Mouse (Mus musculus): ENCODE data around the gene Tcta. TPM values are rescaled to one million over a fixed set of nuclear protein-coding genes. Genes with fewer than 3 reads are reported as not detected.
A peak's percentile ranks its signal among the peaks of the same experiment; 100 is the strongest.

Gene Tcta
- polyA plus RNA-seq (2014; fragmentation: Nextera tagmentation; extraction: Ambion mirVana) = 38.9 and 50.8 TPM in 2 replicates

DNA sequence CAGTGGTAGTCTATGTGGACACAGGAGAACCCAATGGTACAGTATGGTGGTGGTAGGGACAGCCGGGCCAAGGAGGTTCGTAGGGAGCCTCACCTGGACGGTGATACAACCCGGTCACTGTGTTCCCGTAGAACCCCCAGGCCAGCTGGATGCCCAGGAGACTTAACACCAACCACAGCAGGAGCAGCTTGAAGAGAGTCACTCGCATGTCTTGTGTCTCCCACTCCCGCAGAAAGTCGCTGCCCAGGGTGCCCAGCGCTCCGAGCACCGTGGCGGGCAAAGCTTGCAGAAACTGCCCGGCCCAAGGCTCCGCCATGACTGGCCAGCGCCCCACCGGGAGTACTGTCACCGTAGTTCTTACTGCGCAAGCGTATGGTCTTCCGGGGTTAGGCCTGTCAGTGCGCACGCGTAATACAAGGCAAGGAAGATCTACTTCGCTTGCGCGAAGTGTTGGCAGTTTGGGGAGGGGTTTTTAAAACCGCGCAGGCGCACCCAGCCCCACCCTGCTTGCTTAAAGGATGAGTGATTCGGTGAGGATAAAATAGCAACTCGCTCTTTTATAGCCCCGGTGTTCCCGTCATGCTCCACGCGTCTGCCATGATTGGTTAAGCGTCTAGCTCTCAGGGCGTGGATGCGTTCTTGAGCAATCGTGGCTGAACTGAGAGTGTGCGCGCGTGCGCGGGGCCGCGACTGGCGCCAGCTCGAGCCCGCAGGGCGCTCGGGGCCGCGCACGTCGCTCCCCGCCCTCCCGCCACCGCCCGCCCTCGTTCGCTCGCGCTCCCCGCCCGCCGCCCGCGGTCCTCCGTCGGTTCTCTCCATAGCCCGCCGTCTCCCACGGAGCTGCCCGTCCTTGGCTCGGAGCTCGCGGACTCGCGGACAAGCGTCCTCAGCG is at the start of gene Tcta, which contains the start of gene Rhoa:
TSS of gene Tcta (minus strand) at position 532 of the 892 bp plus-strand sequence.
TSS of gene Rhoa (plus strand) at position 501 of the 892 bp plus-strand sequence.
- H3K27ac ChIP-seq (ENCODE audit: low read depth, low read length) = peak within 1 kb of the TSS; percentile 98
- H3K4me2 ChIP-seq (ENCODE audit: low read length) = peak within 1 kb of the TSS; percentile 86
- ATAC-seq (peak; percentile 98), DNase-seq (ENCODE audit: low spot score) (peak; percentile 100)
- WGBS = under 1% methylated on average over 68 of the region's 81 CpGs
- no peaks in the 10 kb centered on the region for H3K9me3 ChIP-seq (replicated peaks; ENCODE audit: control insufficient read depth, low read length)
- H3K4me3 ChIP-seq (ENCODE audit: low read depth, low read length) = peak within 1 kb of the TSS; percentile 96
- no peaks in the 10 kb centered on the region for H3K27me3 ChIP-seq (replicated peaks; ENCODE audit: control insufficient read depth, insufficient read depth, low read length)
- H3K4me1 ChIP-seq (ENCODE audit: control insufficient read depth, insufficient read depth, low read length) = peaks cover 20% of the 10 kb centered on the region
- peaks cover 24% of the 10 kb centered on the region for H3K36me3 ChIP-seq (ENCODE audit: control insufficient read depth, insufficient read depth, low read length)
- H3K9ac ChIP-seq (ENCODE audit: low read length) = peak within 1 kb of the TSS; percentile 90

GRCm38 (mm10) chr9:108349727-108350126 is 43.8 kb upstream of the Tcta start:
- DNase-seq (ENCODE audit: low spot score) = no peak
- 94% methylated on average over 3 of the region's 4 CpGs for WGBS
- Histone ChIP-seq H3K36me3 (ENCODE audit: control insufficient read depth, insufficient read depth, low read length) (peaks cover 49% of the 10 kb centered on the region), H3K9me3 (replicated peaks; ENCODE audit: control insufficient read depth, low read length) (no peaks in the 10 kb centered on the region), H3K27ac (ENCODE audit: low read depth, low read length) (no peak overlapping the region), H3K27me3 (replicated peaks; ENCODE audit: control insufficient read depth, insufficient read depth, low read length) (no peaks in the 10 kb centered on the region), H3K9ac (ENCODE audit: low read length) (no peak overlapping the region), H3K4me1 (ENCODE audit: control insufficient read depth, insufficient read depth, low read length) (peaks cover 7% of the 10 kb centered on the region), H3K4me3 (ENCODE audit: low read depth, low read length) (no peak overlapping the region), H3K4me2 (ENCODE audit: low read length) (no peak overlapping the region)
- no peak for ATAC-seq

DNA sequence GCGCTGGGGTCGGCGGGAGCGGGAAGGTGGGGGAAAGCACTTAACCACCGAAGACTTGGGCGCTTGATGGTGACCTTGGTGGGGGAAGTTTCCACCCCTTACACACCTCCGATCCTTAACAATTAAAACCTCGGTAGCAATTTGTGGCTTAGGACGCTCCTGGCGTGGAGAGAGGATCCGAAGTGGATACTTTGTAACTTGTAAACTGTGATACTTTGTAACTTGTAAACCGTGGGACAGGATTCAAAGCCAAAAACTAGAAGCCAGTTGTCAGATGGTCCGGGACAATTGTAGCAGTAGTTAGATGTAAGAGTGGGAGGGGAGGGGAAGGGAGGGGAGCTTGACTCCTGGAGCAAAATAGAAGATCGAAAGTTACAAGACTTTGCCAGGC is 42.3 kb upstream of the Tcta start:
- DNase-seq (ENCODE audit: low spot score) = no peak
- Histone ChIP-seq H3K4me2 (ENCODE audit: low read length) (peak overlapping the region; percentile 83), H3K36me3 (ENCODE audit: control insufficient read depth, insufficient read depth, low read length) (peaks cover 34% of the 10 kb centered on the region), H3K27me3 (replicated peaks; ENCODE audit: control insufficient read depth, insufficient read depth, low read length) (no peaks in the 10 kb centered on the region), H3K4me3 (ENCODE audit: low read depth, low read length) (peak overlapping the region; percentile 90), H3K4me1 (ENCODE audit: control insufficient read depth, insufficient read depth, low read length) (peaks cover 7% of the 10 kb centered on the region), H3K27ac (ENCODE audit: low read depth, low read length) (peak overlapping the region; percentile 96), H3K9me3 (replicated peaks; ENCODE audit: control insufficient read depth, low read length) (no peaks in the 10 kb centered on the region), H3K9ac (ENCODE audit: low read length) (peak overlapping the region; percentile 91)
- ATAC-seq = no peak
- WGBS = 9% methylated on average over 14 of the region's 14 CpGs

DNA sequence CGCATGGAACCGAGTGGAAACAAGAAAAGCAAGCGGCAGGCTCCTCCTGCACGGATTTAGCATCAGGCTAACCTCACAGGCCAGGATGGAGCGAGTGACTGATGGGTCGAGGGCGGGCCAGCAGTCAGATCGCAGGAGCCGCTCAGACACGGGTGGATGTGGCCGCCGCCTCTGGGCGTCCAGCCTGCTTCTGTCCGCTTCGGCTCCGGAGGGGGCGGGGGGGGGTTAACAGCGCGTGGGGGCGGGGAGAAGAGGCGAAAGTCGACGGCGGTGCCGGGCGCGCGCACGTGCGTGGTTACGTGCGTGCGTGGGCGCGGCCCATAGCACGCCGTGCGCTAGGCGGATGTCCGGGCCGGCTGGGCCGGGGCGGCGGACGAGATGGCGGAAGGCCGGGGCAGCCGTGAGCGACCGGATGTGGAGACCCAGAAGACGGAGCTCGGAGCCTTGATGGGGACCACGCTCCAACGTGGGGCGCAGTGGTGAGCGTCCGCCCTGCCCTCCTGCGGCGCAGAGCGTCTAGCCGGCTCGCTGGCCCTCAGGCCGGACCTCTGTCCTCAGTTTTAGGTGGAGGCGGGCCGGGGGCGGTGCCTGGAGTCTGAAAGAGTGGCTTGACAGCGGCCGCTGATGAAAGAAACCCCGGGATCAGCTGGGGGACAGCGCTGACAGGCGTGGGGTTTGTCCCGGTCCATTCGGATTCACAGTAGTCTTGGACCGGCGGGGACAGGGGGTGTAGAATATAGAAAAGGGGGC is 41.8 kb upstream of the Tcta start, which contains the start of gene Usp4:
TSS of gene Usp4 (plus strand) at position 314 of the 750 bp plus-strand sequence.
- H3K27ac ChIP-seq (ENCODE audit: low read depth, low read length) = peak within 1 kb of the TSS; percentile 96
- WGBS = under 1% methylated on average over 74 of the region's 75 CpGs
- no peaks in the 10 kb centered on the region for H3K27me3 ChIP-seq (replicated peaks; ENCODE audit: control insufficient read depth, insufficient read depth, low read length)
- H3K4me3 ChIP-seq (ENCODE audit: low read depth, low read length) = peak within 1 kb of the TSS; percentile 90
- DNase-seq (ENCODE audit: low spot score) (peak; percentile 95), ATAC-seq (peak; percentile 96)
- no peaks in the 10 kb centered on the region for H3K9me3 ChIP-seq (replicated peaks; ENCODE audit: control insufficient read depth, low read length)
- H3K9ac ChIP-seq (ENCODE audit: low read length) = peak within 1 kb of the TSS; percentile 91
- peak within 1 kb of the TSS; percentile 83 for H3K4me2 ChIP-seq (ENCODE audit: low read length)
- H3K36me3 ChIP-seq (ENCODE audit: control insufficient read depth, insufficient read depth, low read length) = peaks cover 29% of the 10 kb centered on the region
- peaks cover 7% of the 10 kb centered on the region for H3K4me1 ChIP-seq (ENCODE audit: control insufficient read depth, insufficient read depth, low read length)

GRCm38 (mm10) chr9:108347024-108347423 is 41.1 kb upstream of the Tcta start:
- H3K4me3 ChIP-seq (ENCODE audit: low read depth, low read length) = peak overlapping the region; percentile 90
- H3K9me3 ChIP-seq (replicated peaks; ENCODE audit: control insufficient read depth, low read length) = no peaks in the 10 kb centered on the region
- 5% methylated on average over 11 of the region's 11 CpGs for WGBS
- peak overlapping the region; percentile 91 for H3K9ac ChIP-seq (ENCODE audit: low read length)
- ATAC-seq = no peak
- peak overlapping the region; percentile 83 for H3K4me2 ChIP-seq (ENCODE audit: low read length)
- peak; percentile 7 for DNase-seq (ENCODE audit: low spot score)
- H3K27ac ChIP-seq (ENCODE audit: low read depth, low read length) = peak overlapping the region; percentile 96
- peaks cover 7% of the 10 kb centered on the region for H3K4me1 ChIP-seq (ENCODE audit: control insufficient read depth, insufficient read depth, low read length)
- H3K36me3 ChIP-seq (ENCODE audit: control insufficient read depth, insufficient read depth, low read length) = peaks cover 22% of the 10 kb centered on the region
- H3K27me3 ChIP-seq (replicated peaks; ENCODE audit: control insufficient read depth, insufficient read depth, low read length) = no peaks in the 10 kb centered on the region

GRCm38 (mm10) chr9:108344471-108344870 is 38.5 kb upstream of the Tcta start:
- Histone ChIP-seq H3K27ac (ENCODE audit: low read depth, low read length) (no peak overlapping the region), H3K4me2 (ENCODE audit: low read length) (no peak overlapping the region), H3K9me3 (replicated peaks; ENCODE audit: control insufficient read depth, low read length) (no peaks in the 10 kb centered on the region), H3K36me3 (ENCODE audit: control insufficient read depth, insufficient read depth, low read length) (no peaks in the 10 kb centered on the region), H3K4me3 (ENCODE audit: low read depth, low read length) (no peak overlapping the region), H3K9ac (ENCODE audit: low read length) (no peak overlapping the region), H3K27me3 (replicated peaks; ENCODE audit: control insufficient read depth, insufficient read depth, low read length) (no peaks in the 10 kb centered on the region), H3K4me1 (ENCODE audit: control insufficient read depth, insufficient read depth, low read length) (peaks cover 13% of the 10 kb centered on the region)
- 88% methylated on average over 4 of the region's 4 CpGs for WGBS
- ATAC-seq (no peak), DNase-seq (ENCODE audit: low spot score) (no peak)

- H3K9me3 ChIP-seq (replicated peaks; ENCODE audit: control insufficient read depth, low read length) = no peaks in the 10 kb centered on the region
- H3K9ac ChIP-seq (ENCODE audit: low read length) = no peak overlapping the region
- H3K27me3 ChIP-seq (replicated peaks; ENCODE audit: control insufficient read depth, insufficient read depth, low read length) = no peaks in the 10 kb centered on the region
- H3K4me3 ChIP-seq (ENCODE audit: low read depth, low read length) = no peak overlapping the region
- 92% methylated on average over 1 of the region's 1 CpGs for WGBS
- no peak overlapping the region for H3K27ac ChIP-seq (ENCODE audit: low read depth, low read length)
- DNase-seq (ENCODE audit: low spot score) = no peak
- no peaks in the 10 kb centered on the region for H3K36me3 ChIP-seq (ENCODE audit: control insufficient read depth, insufficient read depth, low read length)
- peaks cover 11% of the 10 kb centered on the region for H3K4me1 ChIP-seq (ENCODE audit: control insufficient read depth, insufficient read depth, low read length)
- no peak for ATAC-seq
- H3K4me2 ChIP-seq (ENCODE audit: low read length) = no peak overlapping the region
Observed at GRCm38 (mm10) chr9:108343835-108344234, 37.9 kb upstream of the Tcta start.

GRCm38 (mm10) chr9:108343331-108343730 is 37.4 kb upstream of the Tcta start:
- no peak overlapping the region for H3K4me3 ChIP-seq (ENCODE audit: low read depth, low read length)
- H3K36me3 ChIP-seq (ENCODE audit: control insufficient read depth, insufficient read depth, low read length) = no peaks in the 10 kb centered on the region
- ATAC-seq (no peak), DNase-seq (ENCODE audit: low spot score) (no peak)
- H3K4me2 ChIP-seq (ENCODE audit: low read length) = no peak overlapping the region
- 84% methylated on average over 3 of the region's 3 CpGs for whole genome bisulfite sequencing
- peaks cover 6% of the 10 kb centered on the region for H3K4me1 ChIP-seq (ENCODE audit: control insufficient read depth, insufficient read depth, low read length)
- no peak overlapping the region for H3K9ac ChIP-seq (ENCODE audit: low read length)
- H3K9me3 ChIP-seq (replicated peaks; ENCODE audit: control insufficient read depth, low read length) = no peaks in the 10 kb centered on the region
- no peak overlapping the region for H3K27ac ChIP-seq (ENCODE audit: low read depth, low read length)
- no peaks in the 10 kb centered on the region for H3K27me3 ChIP-seq (replicated peaks; ENCODE audit: control insufficient read depth, insufficient read depth, low read length)

Data from forebrain, embryonic 14.5 days (tissue).